Mouse (Mus musculus) CD4-positive, CD25-positive, alpha-beta regulatory T cell, adult 2 months (primary cell): ENCODE data around the gene Cbr2.
"Not testable (repeated sequence)": the region's sequence is repeated elsewhere in the genome, so short reads cannot be mapped to it uniquely, and the experiment has no call there.

ENCODE experiments used
- DNase-seq: peaks from one replicate; pipeline ENCODE4 v3.0.0-alpha.2; 2012; ENCODE audit warnings: low read depth, low spot score

The Cbr2 gene

GRCm38 (mm10) chr11:120731858-120732680 lies at the start of gene Cbr2:
TSS of gene Cbr2 (minus strand) at chr11:120732114.
- DNase-seq = no peak

GRCm38 (mm10) chr11:120781361-120781760 lies 49.4 kb upstream of the Cbr2 start:
- not testable (repeated sequence) for DNase-seq

- no peak for DNase-seq
These were observed 48.0 kb upstream of the Cbr2 start for GRCm38 (mm10) chr11:120779876-120780275.

- DNase-seq = no peak
These were observed 45.2 kb upstream of the Cbr2 start for GRCm38 (mm10) chr11:120777123-120777522.

GRCm38 (mm10) chr11:120775774-120776469 lies 44.0 kb upstream of the Cbr2 start:
- DNase-seq = peak; percentile 95

GRCm38 (mm10) chr11:120773463-120774190 lies 41.7 kb upstream of the Cbr2 start:
- no peak for DNase-seq

GRCm38 (mm10) chr11:120772749-120773148 lies 40.8 kb upstream of the Cbr2 start:
- DNase-seq = no peak

- no peak for DNase-seq
These were observed 36.3 kb upstream of the Cbr2 start for GRCm38 (mm10) chr11:120768206-120768605.

GRCm38 (mm10) chr11:120767023-120767422 lies 35.1 kb upstream of the Cbr2 start:
- not testable (repeated sequence) for DNase-seq

GRCm38 (mm10) chr11:120763121-120763999 lies 31.4 kb upstream of the Cbr2 start:
- not testable (repeated sequence) for DNase-seq

- DNase-seq = not testable (repeated sequence)
These were observed 30.7 kb upstream of the Cbr2 start, which contains the start of gene Hmga1b for GRCm38 (mm10) chr11:120762672-120763041. TSS of gene Hmga1b (plus strand) at chr11:120762794.

- DNase-seq = no peak
These were observed 30.1 kb upstream of the Cbr2 start for GRCm38 (mm10) chr11:120761811-120762671.

GRCm38 (mm10) chr11:120760236-120760635 lies 28.3 kb upstream of the Cbr2 start:
- no peak for DNase-seq

- no peak for DNase-seq
These were observed 19.7 kb upstream of the Cbr2 start for GRCm38 (mm10) chr11:120751606-120752005.

- peak; percentile 77 for DNase-seq
These were observed 17.5 kb upstream of the Cbr2 start for GRCm38 (mm10) chr11:120749430-120749829.

- DNase-seq = no peak
These were observed 16.1 kb upstream of the Cbr2 start for GRCm38 (mm10) chr11:120747974-120748373.

- no peak for DNase-seq
These were observed 12.3 kb upstream of the Cbr2 start for GRCm38 (mm10) chr11:120744121-120744701.

- no peak for DNase-seq
These were observed 9.1 kb upstream of the Cbr2 start for GRCm38 (mm10) chr11:120740981-120741380.

GRCm38 (mm10) chr11:120736424-120736823 lies 4.5 kb upstream of the Cbr2 start:
- DNase-seq = no peak

- DNase-seq = no peak
These were observed 1.6 kb upstream of the Cbr2 start for GRCm38 (mm10) chr11:120733521-120733920.
